Mouse (Mus musculus): ENCODE measurements around the gene Wnt5b.

- TF ChIP-seq POLR2A (IDR thresholded peaks at IDR 0.05; ENCODE audit: insufficient read depth, low read depth, low read length) (no peak), CTCF (IDR thresholded peaks at IDR 0.05; ENCODE audit: insufficient read depth, low read depth, low read length) (no peak)
Measured at GRCm38 (mm10) chr6:119526498-119526897, 17.6 kb downstream of the Wnt5b start.
